In genomic region chr15:94542567-94543408, GRCm38 (mm10) we compare ENCODE assay signal across 8 mouse cellular contexts. TPM values are rescaled to one million over a fixed set of nuclear protein-coding genes. Genes with fewer than 3 reads are reported as not detected.
A peak's percentile ranks its signal among the peaks of the same experiment; 100 is the strongest.
DNase-seq lines count a peak whose midpoint lies in the region; ATAC-seq and TF ChIP-seq lines count a peak whose summit lies in the region.

No protein-coding gene starts in this region.

- peak overlapping the region; percentile 94 for H3K4me3 ChIP-seq in lung, postnatal 0 days (ENCODE audit: low read depth, low read length)
- peak overlapping the region; percentile 56 for H3K4me3 ChIP-seq in forebrain, embryonic 12.5 days (replicated peaks)
- peak overlapping the region; percentile 84 for H3K4me3 ChIP-seq in liver, embryonic 11.5 days (ENCODE audit: low read depth, low read length)
- H3K4me3 ChIP-seq in stomach, embryonic 15.5 days (replicated peaks), result peak overlapping the region; percentile 61

- 16% methylated on average over 15 of the region's 22 CpGs for WGBS in lung, postnatal 0 days
- WGBS in forebrain, embryonic 12.5 days, result 12% methylated on average over 21 of the region's 22 CpGs
- WGBS in liver, embryonic 11.5 days, result 9% methylated on average over 22 of the region's 22 CpGs
- 8% methylated on average over 21 of the region's 22 CpGs for WGBS in stomach, embryonic 15.5 days

- DNase-seq in lung, postnatal 0 days (ENCODE audit: low spot score), result peak; percentile 22
- no peak for DNase-seq in lung, postnatal 36 days
- no peak for DNase-seq in liver, embryonic 11.5 days (ENCODE audit: low spot score)
- DNase-seq in testis, postnatal 14 days (ENCODE audit: low spot score), result no peak
- DNase-seq in retina, postnatal 1 day, result no peak
- no peak for DNase-seq in frontal cortex, postnatal 10 days (ENCODE audit: low spot score in 2 of 2)

- ATAC-seq in lung, postnatal 0 days, result peak; percentile 89
- peak; percentile 89 for ATAC-seq in forebrain, embryonic 12.5 days (ENCODE audit: low FRiP score)
- peak; percentile 82 for ATAC-seq in liver, embryonic 11.5 days (replicated peaks; ENCODE audit: low FRiP score)
- ATAC-seq in stomach, embryonic 15.5 days (ENCODE audit: insufficient read depth, low FRiP score, low read depth), result peak; percentile 82

- H3K4me2 ChIP-seq in lung, postnatal 0 days (replicated peaks; ENCODE audit: low read depth, low read length), result peak overlapping the region; percentile 72
- H3K4me2 ChIP-seq in forebrain, embryonic 12.5 days, result peak overlapping the region; percentile 67
- peak overlapping the region; percentile 77 for H3K4me2 ChIP-seq in liver, embryonic 11.5 days
- peak overlapping the region; percentile 85 for H3K4me2 ChIP-seq in stomach, embryonic 15.5 days

- no peaks in the 10 kb centered on the region for H3K36me3 ChIP-seq in lung, postnatal 0 days (ENCODE audit: insufficient read depth, low read length)
- H3K36me3 ChIP-seq in forebrain, embryonic 12.5 days (replicated peaks), result no peaks in the 10 kb centered on the region
- no peaks in the 10 kb centered on the region for H3K36me3 ChIP-seq in liver, embryonic 11.5 days (ENCODE audit: control insufficient read depth, insufficient read depth, low read length)
- H3K36me3 ChIP-seq in stomach, embryonic 15.5 days, result no peaks in the 10 kb centered on the region

- no peaks in the 10 kb centered on the region for H3K27me3 ChIP-seq in lung, postnatal 0 days (replicated peaks; ENCODE audit: insufficient read depth, low read length)
- H3K27me3 ChIP-seq in forebrain, embryonic 12.5 days, result no peaks in the 10 kb centered on the region
- H3K27me3 ChIP-seq in liver, embryonic 11.5 days (replicated peaks; ENCODE audit: control insufficient read depth, insufficient read depth, low read length), result no peaks in the 10 kb centered on the region
- H3K27me3 ChIP-seq in stomach, embryonic 15.5 days (replicated peaks), result no peaks in the 10 kb centered on the region

- TF ChIP-seq CTCF in lung, postnatal 0 days (IDR thresholded peaks at IDR 0.05), result no peak

- H3K9me3 ChIP-seq in lung, postnatal 0 days (ENCODE audit: low read length), result no peaks in the 10 kb centered on the region
- H3K9me3 ChIP-seq in forebrain, embryonic 12.5 days, result no peaks in the 10 kb centered on the region
- H3K9me3 ChIP-seq in liver, embryonic 11.5 days (ENCODE audit: control insufficient read depth, low read length), result no peaks in the 10 kb centered on the region
- no peaks in the 10 kb centered on the region for H3K9me3 ChIP-seq in stomach, embryonic 15.5 days

- H3K4me1 ChIP-seq in lung, postnatal 0 days (ENCODE audit: insufficient read depth, low read depth, low read length), result no peaks in the 10 kb centered on the region
- H3K4me1 ChIP-seq in forebrain, embryonic 12.5 days, result peaks cover 5% of the 10 kb centered on the region; the same call in 1 of the 2 replicates
- H3K4me1 ChIP-seq in liver, embryonic 11.5 days (replicated peaks; ENCODE audit: control insufficient read depth, insufficient read depth, low read length), result no peaks in the 10 kb centered on the region
- no peaks in the 10 kb centered on the region for H3K4me1 ChIP-seq in stomach, embryonic 15.5 days

- no peak for TF ChIP-seq EP300 in lung, postnatal 0 days (IDR thresholded peaks at IDR 0.05)

- peak overlapping the region; percentile 76 for H3K9ac ChIP-seq in lung, postnatal 0 days (replicated peaks; ENCODE audit: low read depth)
- peak overlapping the region; percentile 60 for H3K9ac ChIP-seq in forebrain, embryonic 12.5 days
- peak overlapping the region; percentile 73 for H3K9ac ChIP-seq in liver, embryonic 11.5 days (ENCODE audit: low read depth, low read length)
- H3K9ac ChIP-seq in stomach, embryonic 15.5 days, result peak overlapping the region; percentile 32; the same call in 1 of the 2 replicates

- peak overlapping the region; percentile 87; the same call in 1 of the 2 replicates for H3K27ac ChIP-seq in lung, postnatal 0 days (ENCODE audit: low read length)
- H3K27ac ChIP-seq in forebrain, embryonic 12.5 days, result no peak overlapping the region
- H3K27ac ChIP-seq in liver, embryonic 11.5 days (ENCODE audit: low read depth, low read length), result peak overlapping the region; percentile 43; the same call in 1 of the 2 replicates
- H3K27ac ChIP-seq in stomach, embryonic 15.5 days, result peak overlapping the region; percentile 71

RNA-seq across cellular contexts. Expression of gene Pus7l, which starts 0.6 kb away (rescaled TPM):
- 3.2 and 3.4 TPM in 2 replicates for polyA plus RNA-seq in lung, postnatal 0 days (2015; fragmentation: Nextera tagmentation; extraction: Ambion mirVana)
- polyA plus RNA-seq in forebrain, embryonic 12.5 days (2016; fragmentation: Nextera tagmentation; extraction: Ambion mirVana), result 7.3 and 7.8 TPM in 2 replicates
- polyA plus RNA-seq in liver, embryonic 11.5 days (2014; fragmentation: Nextera tagmentation; extraction: Ambion mirVana), result 12.0 and 13.5 TPM in 2 replicates
- polyA plus RNA-seq in stomach, embryonic 15.5 days (2015; fragmentation: Nextera tagmentation; extraction: Ambion mirVana), result 7.5 and 7.8 TPM in 2 replicates

RNA-seq across cellular contexts. Expression of gene Irak4, which starts 0.7 kb away (rescaled TPM):
- 11.8 and 12.1 TPM in 2 replicates for polyA plus RNA-seq in lung, postnatal 0 days (2015; fragmentation: Nextera tagmentation; extraction: Ambion mirVana)
- 2.6 and 2.8 TPM in 2 replicates for polyA plus RNA-seq in forebrain, embryonic 12.5 days (2016; fragmentation: Nextera tagmentation; extraction: Ambion mirVana)
- 6.1 and 6.3 TPM in 2 replicates for polyA plus RNA-seq in liver, embryonic 11.5 days (2014; fragmentation: Nextera tagmentation; extraction: Ambion mirVana)
- polyA plus RNA-seq in stomach, embryonic 15.5 days (2015; fragmentation: Nextera tagmentation; extraction: Ambion mirVana), result 11.6 and 12.9 TPM in 2 replicates

RNA-seq across cellular contexts. Expression of gene Twf1, which starts 46.9 kb away (rescaled TPM):
- 84.8 and 86.3 TPM in 2 replicates for polyA plus RNA-seq in lung, postnatal 0 days (2015; fragmentation: Nextera tagmentation; extraction: Ambion mirVana)
- 101 and 109 TPM in 2 replicates for polyA plus RNA-seq in forebrain, embryonic 12.5 days (2016; fragmentation: Nextera tagmentation; extraction: Ambion mirVana)
- polyA plus RNA-seq in liver, embryonic 11.5 days (2014; fragmentation: Nextera tagmentation; extraction: Ambion mirVana), result 48.6 and 51.9 TPM in 2 replicates
- polyA plus RNA-seq in stomach, embryonic 15.5 days (2015; fragmentation: Nextera tagmentation; extraction: Ambion mirVana), result 104 TPM in 2 replicates
